Comparison of ENCODE assay signal across 9 mouse cellular contexts in the genomic region with DNA sequence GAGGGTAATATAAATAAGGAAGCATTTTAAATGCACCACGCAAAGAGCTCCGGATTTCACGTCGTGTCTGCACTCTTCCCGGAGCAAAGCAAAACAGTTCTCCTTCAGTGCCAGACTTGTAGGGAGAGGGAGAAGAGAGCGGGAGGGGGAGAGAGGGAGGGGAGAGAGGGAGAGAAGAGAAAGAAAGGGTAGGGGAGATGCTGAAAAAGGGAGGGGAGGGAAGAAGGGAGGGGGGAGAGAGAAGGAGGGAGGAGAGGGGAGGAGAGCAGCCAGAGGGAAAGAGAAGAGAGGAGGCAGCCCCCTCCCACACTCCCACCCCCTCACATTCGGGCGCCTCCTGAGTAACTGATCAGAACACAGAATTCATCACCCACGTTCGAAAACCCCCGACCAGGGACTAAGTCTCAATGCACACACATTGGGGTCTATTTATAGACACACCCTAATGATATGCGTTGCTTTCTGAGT.
DNase-seq lines count a peak whose midpoint lies in the region; ATAC-seq and TF ChIP-seq lines count a peak whose summit lies in the region.
"Had no signal": no experiment of that assay in that cellular context is flagged by ENCODE, and none has a peak within 500 bp of the region (broad histone marks: within the 10 kb centered on the region; RNA-seq: fewer than 3 reads in every experiment).

No protein-coding gene starts in this region.

- peaks cover 28% of the 10 kb centered on the region for H3K27me3 ChIP-seq in heart, embryonic 10.5 days (ENCODE audit: insufficient read depth, poor library complexity, severe bottlenecking)
- no peaks in the 10 kb centered on the region for H3K27me3 ChIP-seq in forebrain, embryonic 16.5 days (replicated peaks; ENCODE audit: control insufficient read depth, insufficient read depth, low read length)
- H3K27me3 ChIP-seq in midbrain, embryonic 10.5 days (ENCODE audit: low read depth, poor library complexity, severe bottlenecking): peaks cover 60% of the 10 kb centered on the region

- in situ Hi-C loops in ES-E14 (cut with MboI; ENCODE audit: low sequenced_read_pairs in 2 of 2, unreplicated experiment in 2 of 2): no loop called here

- peaks cover 39% of the 10 kb centered on the region for H3K4me1 ChIP-seq in heart, embryonic 10.5 days
- peaks cover 10 to 26% of the 10 kb centered on the region in 2 experiments for H3K4me1 ChIP-seq in ES-E14 (ENCODE audit: control insufficient read depth in 2 of 2, insufficient read depth in 2 of 2, low read length in 2 of 2, poor library complexity in 1 of 2)
- H3K4me1 ChIP-seq in forebrain, embryonic 16.5 days (replicated peaks; ENCODE audit: control insufficient read depth, insufficient read depth, low read length): peaks cover 47% of the 10 kb centered on the region
- peaks cover 66% of the 10 kb centered on the region for H3K4me1 ChIP-seq in midbrain, embryonic 10.5 days

- no peak overlapping the region for H3K9ac ChIP-seq in ES-E14 (ENCODE audit: insufficient read depth, low read depth, low read length, poor library complexity, severe bottlenecking)
- peak overlapping the region; percentile 56 for H3K9ac ChIP-seq in forebrain, embryonic 16.5 days (replicated peaks; ENCODE audit: low read depth, low read length)

- intact Hi-C loops in heart, postnatal 36 days (cut with DNase I): no loop called here

- H3K27ac ChIP-seq in heart, embryonic 10.5 days: peak overlapping the region; percentile 80
- no peak overlapping the region for H3K27ac ChIP-seq in ES-E14 (ENCODE audit: insufficient read depth, low read depth, low read length, poor library complexity, severe bottlenecking)
- peak overlapping the region; percentile 96 for H3K27ac ChIP-seq in forebrain, embryonic 16.5 days (ENCODE audit: low read length)
- peak overlapping the region; percentile 81 for H3K27ac ChIP-seq in midbrain, embryonic 10.5 days (replicated peaks)

- ATAC-seq in forebrain, embryonic 16.5 days: peak; percentile 67
- ATAC-seq in megakaryocyte progenitor cell, adult 5-6 weeks (replicated peaks; ENCODE audit: poor library complexity): no peak

- H3K4me2 ChIP-seq in forebrain, embryonic 16.5 days (ENCODE audit: low read length): peak overlapping the region; percentile 85

- H3K9me3 ChIP-seq in heart, embryonic 10.5 days: no peaks in the 10 kb centered on the region
- H3K9me3 ChIP-seq in ES-E14 (ENCODE audit: control insufficient read depth, insufficient read depth, low read depth, low read length): no peaks in the 10 kb centered on the region
- no peaks in the 10 kb centered on the region for H3K9me3 ChIP-seq in forebrain, embryonic 16.5 days (ENCODE audit: control insufficient read depth, low read length)
- H3K9me3 ChIP-seq in midbrain, embryonic 10.5 days (replicated peaks): no peaks in the 10 kb centered on the region
- H3K9me3 ChIP-seq: G1E had no signal

- whole genome bisulfite sequencing in heart, embryonic 10.5 days: under 1% methylated on average over 12 of the region's 12 CpGs
- under 1% methylated on average over 11 of the region's 12 CpGs for WGBS in forebrain, embryonic 16.5 days
- WGBS in midbrain, embryonic 10.5 days: under 1% methylated on average over 12 of the region's 12 CpGs

- H3K4me3 ChIP-seq in heart, embryonic 10.5 days: peak overlapping the region; percentile 59
- peak overlapping the region; percentile 10 to 28; a peak in 2 of 4 replicates for H3K4me3 ChIP-seq in ES-E14 (ENCODE audit: insufficient read depth in 1 of 2, low read depth in 1 of 2, low read length in 2 of 2, poor library complexity in 1 of 2, severe bottlenecking in 1 of 2)
- H3K4me3 ChIP-seq in forebrain, embryonic 16.5 days (replicated peaks; ENCODE audit: low read length): peak overlapping the region; percentile 34
- peak overlapping the region; percentile 59 for H3K4me3 ChIP-seq in midbrain, embryonic 10.5 days

- DNase-seq in heart, embryonic 10.5 days (ENCODE audit: low spot score): no peak
- DNase-seq in heart, postnatal 36 days: no peak
- DNase-seq in ES-E14 (ENCODE audit: low read depth, low spot score): no peak
- peak; percentile 57 for DNase-seq in midbrain, embryonic 10.5 days (ENCODE audit: low spot score)
- no peak for DNase-seq in right cerebral cortex, adult 18-20 months
- no peak for DNase-seq in ovary, postnatal 10 days (ENCODE audit: low spot score)

- H3K36me3 ChIP-seq in heart, embryonic 10.5 days: no peaks in the 10 kb centered on the region
- H3K36me3 ChIP-seq in ES-E14 (ENCODE audit: control insufficient read depth, insufficient read depth, low read length, poor library complexity, severe bottlenecking): no peaks in the 10 kb centered on the region
- no peaks in the 10 kb centered on the region for H3K36me3 ChIP-seq in forebrain, embryonic 16.5 days (ENCODE audit: control insufficient read depth, insufficient read depth)
- no peaks in the 10 kb centered on the region for H3K36me3 ChIP-seq in midbrain, embryonic 10.5 days
- H3K36me3 ChIP-seq: G1E had no signal

TF ChIP-seq in ES-E14, 5 proteins besides CTCF, POLR2A, EP300 and RAD21:
- TF ChIP-seq CHD2 (IDR thresholded peaks at IDR 0.05; ENCODE audit: low read depth, low read length): no peak
- no peak for TF ChIP-seq HCFC1 (IDR thresholded peaks at IDR 0.05; ENCODE audit: borderline replicate concordance, insufficient read depth, low read length)
- TF ChIP-seq MAFK (IDR thresholded peaks at IDR 0.05; ENCODE audit: insufficient read depth, low read depth, low read length): no peak
- no peak for TF ChIP-seq ZC3H11A (IDR thresholded peaks at IDR 0.05; ENCODE audit: borderline replicate concordance, low read depth, low read length)
- no peak for TF ChIP-seq ZNF384 (IDR thresholded peaks at IDR 0.05; ENCODE audit: low read depth, low read length)
